Mouse (Mus musculus) embryonic stem cell, embryonic (primary cell): ENCODE measurements around the gene Plscr4.

Experiments
- CTCF ChIA-PET, 4 experiments: fragments of 300-600 bp in 2 of 4; fragments of 350-600 bp in 2 of 4; sonication (Branson Sonifier 250); formaldehyde crosslinking; loops; one replicate each; lab custom pipeline; 2022; ENCODE audit warnings: inconsistent platforms in 2 of 4; lab: Charles Lee
- POLR2A ChIA-PET, 4 experiments: fragments of 300-600 bp in 2 of 4; fragments of 350-600 bp in 2 of 4; sonication (Branson Sonifier 250); formaldehyde crosslinking; loops; one replicate each; lab custom pipeline; 2022; ENCODE audit warnings: antibody characterized with exemption in 4 of 4, inconsistent platforms in 1 of 4; lab: Charles Lee

Plscr4 gene

DNA sequence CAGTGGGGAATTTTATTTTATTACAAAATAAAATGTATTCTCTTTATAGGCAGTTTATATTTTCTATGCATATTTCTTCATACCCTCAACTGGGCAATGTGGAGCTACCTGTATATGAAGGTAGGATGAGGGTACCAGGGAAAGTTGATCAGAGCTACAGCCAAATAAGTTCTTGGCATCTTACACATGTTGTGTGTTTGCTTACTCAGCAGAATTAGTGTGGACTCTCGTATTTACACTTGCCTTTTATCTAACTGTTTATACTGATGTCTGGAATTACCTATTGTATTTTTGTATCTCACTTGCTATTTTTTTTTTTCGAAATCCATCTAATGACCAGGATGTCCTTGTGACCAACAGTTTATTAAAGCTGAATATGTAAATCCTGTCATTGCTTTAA, 34.1 kb downstream of the Plscr4 start:
- POLR2A ChIA-PET: no interaction called here
- CTCF ChIA-PET: no interaction called here

DNA sequence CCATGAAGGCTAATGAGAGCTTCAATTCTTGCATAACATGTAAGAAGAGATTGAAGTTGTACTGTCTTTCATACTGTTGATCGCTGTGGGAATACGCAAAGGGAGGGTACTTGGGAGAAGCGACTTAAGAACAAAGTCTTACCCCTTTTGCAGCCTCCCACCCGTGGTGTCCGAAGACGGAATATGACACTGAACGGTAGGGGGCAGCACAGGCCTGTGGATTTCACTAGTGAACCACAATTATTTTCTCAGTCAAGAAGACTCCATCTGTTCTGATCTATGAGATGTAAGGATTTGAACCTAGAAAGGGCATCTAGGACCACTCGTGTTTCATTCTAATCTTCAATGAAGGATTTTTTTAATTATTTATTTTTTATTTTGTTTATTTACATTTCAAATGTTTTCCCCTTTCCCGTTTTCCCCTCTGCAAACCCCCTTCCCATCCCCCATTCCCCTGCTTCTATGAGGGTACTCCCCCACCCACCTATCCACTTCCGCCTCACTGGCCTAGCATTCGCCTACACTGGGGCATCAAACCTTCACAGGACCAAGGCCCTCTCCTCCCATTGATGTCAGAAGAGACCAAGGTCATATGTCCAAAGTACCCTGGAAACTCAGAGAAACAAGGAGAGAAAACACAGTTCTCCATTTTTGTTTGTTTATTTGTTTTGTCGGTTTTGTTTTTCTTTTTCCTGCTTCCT, 42.7 kb downstream of the Plscr4 start:
- ChIA-PET CTCF (no interaction called here), POLR2A (no interaction called here)

DNA sequence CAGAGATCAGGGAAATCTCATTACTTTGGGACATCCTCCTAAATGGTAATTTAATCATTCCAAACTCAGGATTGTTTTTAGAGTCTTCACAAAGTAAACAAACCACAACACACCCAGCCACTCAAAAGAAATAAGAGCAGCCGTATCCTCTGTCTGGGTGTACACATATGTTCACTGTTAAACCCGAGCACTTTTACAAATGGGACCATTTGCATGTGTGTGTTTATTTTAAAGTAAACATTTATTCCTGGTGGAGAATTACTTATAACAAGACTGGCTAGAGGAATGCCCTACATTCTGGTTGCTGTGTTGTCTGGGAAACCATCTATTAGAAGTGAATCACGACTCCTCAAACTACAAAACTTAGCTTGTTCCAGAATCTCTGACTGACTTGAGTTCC, 47.1 kb downstream of the Plscr4 start:
- CTCF ChIA-PET: no interaction called here

GRCm38 (mm10) chr9:92504889-92505288, 47.7 kb downstream of the Plscr4 start:
- ChIA-PET POLR2A (no interaction called here), CTCF (no interaction called here)

More for the DNA sequence above, 47.1 kb downstream of the Plscr4 start:
- POLR2A ChIA-PET: no interaction called here

DNA sequence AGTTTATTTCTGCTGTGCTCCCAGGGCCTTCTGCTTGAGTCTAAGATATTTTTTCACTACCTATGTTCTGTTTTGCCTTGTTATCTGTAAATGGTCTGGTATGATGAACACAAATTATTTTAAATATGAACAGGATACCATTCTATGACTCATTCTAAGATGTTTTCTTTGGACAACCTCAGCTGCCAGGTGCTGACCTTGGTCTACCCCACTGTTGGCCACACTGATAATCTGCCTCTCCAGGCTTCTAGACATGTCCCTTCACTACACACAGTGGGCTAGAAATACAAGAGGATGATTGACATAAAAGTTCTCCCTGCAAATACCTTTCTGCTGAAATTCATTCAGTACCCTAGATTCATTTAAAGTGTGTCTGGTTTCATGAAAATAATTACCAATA, 54.5 kb downstream of the Plscr4 start:
- ChIA-PET POLR2A (no interaction called here), CTCF (no interaction called here)

- ChIA-PET CTCF (no interaction called here), POLR2A (interaction anchor here in 1 of 4 experiments (1.4 kb wide), 1 partner anchor 25 kb away, joined by 3 read pairs; the partner anchor contains the start of gene Plod2)
These were observed 59.9 kb downstream of the Plscr4 start for GRCm38 (mm10) chr9:92517036-92517435.

DNA sequence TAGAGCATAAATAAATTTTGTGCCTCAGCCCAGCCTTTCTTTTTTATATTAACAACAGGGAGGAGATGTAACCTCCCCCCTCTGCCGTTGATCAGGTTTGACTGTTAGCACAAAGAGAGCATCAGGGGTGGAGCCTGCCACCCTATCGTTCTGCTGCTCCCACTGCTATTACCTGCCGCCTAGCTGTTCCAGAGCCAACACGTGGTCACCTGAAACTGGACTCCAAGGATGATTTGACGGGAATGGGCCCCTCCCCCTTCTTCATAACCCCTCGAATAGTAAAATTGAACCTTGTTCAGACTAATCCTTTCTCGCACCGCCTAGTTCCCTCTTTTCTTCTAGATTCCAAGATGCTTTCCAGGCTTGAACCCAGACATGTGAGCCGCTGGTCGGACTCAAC, 63.6 kb downstream of the Plscr4 start:
- ChIA-PET CTCF (no interaction called here), POLR2A (interaction anchor here in 1 of 4 experiments (0.8 kb wide), 1 partner anchor 22 kb away, joined by 4 read pairs; the partner anchor contains the start of gene Plod2)

DNA sequence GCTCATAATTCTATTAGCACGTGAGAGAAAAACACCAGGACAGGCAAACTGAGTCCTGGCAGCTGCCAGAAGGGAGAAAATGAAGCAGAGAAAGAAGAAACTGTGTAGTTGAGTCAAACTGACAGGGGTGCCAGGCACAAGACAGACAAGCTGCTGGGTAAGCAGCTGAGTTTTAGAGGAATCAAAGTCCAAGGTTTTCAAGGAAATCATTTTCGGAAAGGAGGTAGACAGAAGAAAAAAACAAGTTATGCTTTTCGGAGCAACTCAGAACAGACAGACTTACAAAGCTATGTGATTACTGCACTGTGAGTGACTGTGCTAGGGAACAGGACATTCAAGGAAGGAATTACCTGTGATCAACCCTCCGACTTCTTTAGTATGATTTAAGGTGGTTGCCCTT, 67.3 kb downstream of the Plscr4 start:
- ChIA-PET POLR2A (interaction anchor here in 1 of 4 experiments (0.8 kb wide), 1 partner anchor 18 kb away, joined by 5 read pairs; the partner anchor contains the start of gene Plod2), CTCF (no interaction called here)

GRCm38 (mm10) chr9:92530055-92530454, 72.9 kb downstream of the Plscr4 start:
- ChIA-PET POLR2A (interaction anchor here in 2 of 4 experiments (1.0 to 2.4 kb wide), 2 partner anchors 12 kb away, joined by 3 to 16 read pairs; partner anchors contain the start of gene Plod2 (in 2 of the 2)), CTCF (no interaction called here)

DNA sequence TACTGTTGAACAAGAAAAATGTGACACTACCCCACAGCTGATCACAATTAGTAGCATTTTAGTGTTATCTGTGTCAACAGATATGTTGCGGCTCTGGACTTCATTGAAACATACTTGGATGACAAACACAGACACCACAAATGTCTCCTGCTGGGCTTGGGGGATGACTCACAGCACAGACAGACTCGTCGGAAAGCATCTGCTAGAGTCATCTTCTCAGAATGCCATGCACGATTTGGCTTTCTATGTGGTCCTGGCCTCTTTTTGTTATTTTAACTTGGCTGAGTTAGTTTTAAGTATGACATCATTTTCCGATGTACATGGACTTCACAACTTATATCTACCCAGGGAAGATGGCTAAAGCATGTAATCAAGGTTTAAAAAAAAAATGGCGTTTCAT, 80.6 kb downstream of the Plscr4 start:
- POLR2A ChIA-PET: no interaction called here
- CTCF ChIA-PET: no interaction called here

GRCm38 (mm10) chr9:92538216-92538615, 81.0 kb downstream of the Plscr4 start:
- CTCF ChIA-PET: no interaction called here
- POLR2A ChIA-PET: no interaction called here
